Mouse (Mus musculus): ENCODE data around the gene Unc5c. TPM values are rescaled to one million over a fixed set of nuclear protein-coding genes. Genes with fewer than 3 reads are reported as not detected.

The Unc5c gene
- polyA plus RNA-seq (2017; shearing (Covaris generic)), result 0.16 TPM

DNA sequence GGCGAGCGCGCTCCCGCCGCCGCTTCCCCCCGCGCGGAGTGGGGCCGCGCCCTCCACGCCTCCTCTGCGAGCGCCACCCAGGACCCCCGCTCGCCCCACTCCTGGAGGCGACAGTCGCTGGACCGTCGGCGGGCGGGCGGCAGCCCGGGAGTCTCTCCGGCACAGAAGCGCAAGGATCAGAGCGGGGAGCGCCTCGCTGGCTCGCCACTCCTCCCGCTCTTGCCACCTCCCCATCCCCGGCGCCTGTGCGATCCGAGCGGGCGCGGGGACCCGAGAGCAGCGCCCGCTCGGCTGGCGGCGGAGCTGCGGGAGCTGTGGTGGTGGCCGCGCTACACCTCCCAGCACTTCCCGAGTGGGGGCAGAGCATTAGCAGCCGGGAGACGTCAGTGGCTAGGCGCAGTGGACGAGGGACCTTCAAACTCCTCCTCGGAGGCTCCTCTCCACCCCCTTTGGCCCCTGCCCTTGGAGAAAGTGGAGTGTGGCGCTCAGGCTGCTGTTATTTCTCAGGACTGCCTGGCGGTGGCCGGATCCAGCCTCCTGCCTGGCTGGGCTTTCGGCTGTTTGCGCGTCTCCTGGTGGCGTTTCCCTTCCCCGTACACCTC is at the start of gene Unc5c:
Gene Unc5c (plus strand): TSS at position 113 of the 602 bp plus-strand sequence.

